Mouse (Mus musculus) spleen, adult 2 months (tissue): ENCODE results near the gene Rnf103.

Experiments
- CTCF ChIP-seq: fragments of 200-500 bp; IDR thresholded peaks from 2 replicates; pipeline ENCODE4 v1.5.1; 2011; ENCODE audit warnings: mild to moderate bottlenecking, inconsistent platforms; ENCODE audit not compliant: insufficient read depth, insufficient read length, insufficient replicate concordance; ENCODE audit errors: extremely low read depth
- POLR2A ChIP-seq: fragments of 200-500 bp; IDR thresholded peaks from 2 replicates; pipeline ENCODE4 v1.6.1; 2011; ENCODE audit warnings: low read depth, low read length, inconsistent platforms

DNA sequence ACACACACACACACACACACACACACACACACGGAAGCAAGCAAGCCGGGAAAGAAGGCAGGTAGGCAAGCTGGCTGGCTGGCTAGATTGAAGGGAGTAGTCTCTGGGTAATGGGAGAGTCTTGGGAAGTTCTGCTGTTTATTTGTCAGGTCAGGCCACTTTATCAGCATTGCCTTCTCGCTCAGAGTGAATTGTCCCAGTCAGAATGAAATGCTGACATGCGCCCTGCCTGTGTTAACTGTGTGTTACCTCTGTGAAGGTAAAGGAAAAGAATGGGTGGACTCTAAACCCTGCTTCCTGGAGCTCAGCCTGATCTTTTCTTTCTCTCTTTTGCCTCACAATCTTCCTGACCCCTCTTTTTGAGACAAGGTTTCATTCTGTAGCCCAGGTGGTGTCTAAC, 5.7 kb upstream of the Rnf103 start:
- TF ChIP-seq CTCF = no peak
- TF ChIP-seq POLR2A = no peak
